Mouse (Mus musculus) skeletal muscle tissue, adult 2 months (tissue): ENCODE measurements around the gene Smoc2.

Experiments
- DNase-seq: peaks from one replicate; pipeline ENCODE4 v3.0.0-alpha.2; 2012; ENCODE audit warnings: low read depth, low spot score

The Smoc2 gene

GRCm38 (mm10) chr17:14279177-14279965 is at the start of gene Smoc2:
Smoc2 (plus strand) TSS chr17:14279506.
- DNase-seq = peak; percentile 61

GRCm38 (mm10) chr17:14230698-14231430 is 48.4 kb upstream of the Smoc2 start:
- DNase-seq = no peak

DNA sequence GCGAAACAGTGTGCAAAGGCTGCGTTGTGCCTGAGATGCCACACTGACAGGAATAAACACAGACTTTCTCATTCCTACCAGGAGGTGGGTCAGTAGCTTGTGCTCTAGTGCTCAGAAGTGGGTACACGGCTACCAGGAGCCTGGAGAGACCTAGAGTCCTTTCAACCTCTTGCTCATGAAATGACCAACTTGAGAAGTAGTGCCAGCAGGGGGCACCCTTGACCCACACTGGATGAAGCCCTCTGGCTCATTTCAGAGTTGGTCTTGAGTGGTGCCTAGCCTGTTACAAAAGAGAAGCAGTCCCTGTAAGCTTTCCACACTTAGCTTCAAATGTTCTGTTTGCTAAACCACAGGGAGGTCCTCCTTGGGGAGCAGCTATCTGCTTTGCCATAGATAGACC is 46.7 kb upstream of the Smoc2 start:
- peak; percentile 77 for DNase-seq

- no peak for DNase-seq
These were observed 45.6 kb upstream of the Smoc2 start for GRCm38 (mm10) chr17:14233658-14234057.

DNA sequence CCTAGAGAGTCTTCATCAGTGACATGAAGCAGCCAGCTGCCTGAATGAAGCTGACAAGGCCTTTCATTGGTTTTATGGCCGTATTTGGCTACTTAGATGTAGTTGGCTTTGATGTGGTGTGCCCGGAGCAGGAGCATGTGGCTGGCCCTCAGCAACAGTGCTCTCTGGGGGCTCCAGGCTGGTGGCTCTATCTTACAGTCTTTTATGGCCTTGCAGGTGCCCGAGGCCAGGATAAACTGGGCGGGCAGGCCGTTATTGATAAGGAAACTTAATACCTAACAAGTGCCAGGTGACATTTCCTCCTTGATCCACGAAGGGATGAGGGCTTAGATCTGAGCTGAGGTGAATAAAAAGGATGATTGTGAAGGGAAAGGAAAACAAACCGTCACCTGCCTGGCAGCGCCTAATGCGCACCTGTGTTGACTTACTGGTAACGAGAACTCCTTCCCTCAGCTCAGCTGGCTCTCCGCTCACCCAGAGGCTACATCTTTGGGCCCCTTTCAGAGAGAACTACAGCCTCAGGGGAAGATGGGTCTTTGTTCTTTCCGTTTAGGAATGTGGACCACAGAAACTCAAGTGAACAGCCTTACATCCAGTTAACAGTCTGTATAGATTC is 44.4 kb upstream of the Smoc2 start:
- no peak for DNase-seq

GRCm38 (mm10) chr17:14237134-14237533 is 42.2 kb upstream of the Smoc2 start:
- no peak for DNase-seq

DNA sequence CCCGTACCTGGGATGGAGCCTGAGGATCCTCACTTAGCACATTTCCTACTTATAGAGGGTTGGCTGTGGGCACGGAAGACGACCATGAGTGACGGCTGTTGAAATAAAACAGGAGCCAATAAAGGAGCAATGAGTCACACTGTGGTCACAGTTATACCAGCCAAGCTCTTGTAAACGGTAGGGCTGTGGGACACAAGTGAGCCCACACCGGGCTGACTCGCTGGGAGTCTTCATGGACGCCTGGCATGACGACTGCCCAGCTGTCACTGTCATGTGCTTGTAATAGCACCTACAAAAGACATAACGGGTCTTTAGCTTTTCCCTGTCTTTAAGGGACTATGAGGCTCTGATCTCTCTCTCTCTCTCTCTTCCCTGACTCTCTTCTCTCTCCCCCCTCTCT is 39.3 kb upstream of the Smoc2 start:
- no peak for DNase-seq

DNA sequence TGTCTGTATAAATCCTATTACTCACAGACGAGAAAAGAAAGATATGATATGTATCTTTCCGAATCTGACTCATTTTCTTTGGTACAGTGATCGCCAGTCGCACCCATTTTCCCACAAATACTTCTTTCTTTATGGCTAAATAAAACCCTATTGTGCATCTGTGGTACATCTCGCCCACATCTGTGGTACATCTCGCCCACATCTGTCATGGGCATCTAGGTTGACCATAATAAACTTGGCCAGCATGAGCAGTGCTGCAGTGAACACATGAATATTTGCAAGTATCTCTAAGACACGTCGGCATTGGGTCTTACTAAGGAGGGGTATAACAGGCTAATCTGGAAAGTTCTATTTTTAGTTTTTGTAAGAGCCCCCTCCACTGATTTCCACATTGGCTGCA is 36.7 kb upstream of the Smoc2 start:
- DNase-seq = no peak

- peak; percentile 82 for DNase-seq
These were observed 34.9 kb upstream of the Smoc2 start for GRCm38 (mm10) chr17:14244195-14244965.

- no peak for DNase-seq
These were observed 33.0 kb upstream of the Smoc2 start for GRCm38 (mm10) chr17:14246266-14246665.

GRCm38 (mm10) chr17:14247931-14248330 is 31.4 kb upstream of the Smoc2 start:
- DNase-seq = no peak

- DNase-seq = no peak
These were observed 29.7 kb upstream of the Smoc2 start for GRCm38 (mm10) chr17:14249595-14249994.

GRCm38 (mm10) chr17:14250401-14250800 is 28.9 kb upstream of the Smoc2 start:
- DNase-seq = peak; percentile 38

DNA sequence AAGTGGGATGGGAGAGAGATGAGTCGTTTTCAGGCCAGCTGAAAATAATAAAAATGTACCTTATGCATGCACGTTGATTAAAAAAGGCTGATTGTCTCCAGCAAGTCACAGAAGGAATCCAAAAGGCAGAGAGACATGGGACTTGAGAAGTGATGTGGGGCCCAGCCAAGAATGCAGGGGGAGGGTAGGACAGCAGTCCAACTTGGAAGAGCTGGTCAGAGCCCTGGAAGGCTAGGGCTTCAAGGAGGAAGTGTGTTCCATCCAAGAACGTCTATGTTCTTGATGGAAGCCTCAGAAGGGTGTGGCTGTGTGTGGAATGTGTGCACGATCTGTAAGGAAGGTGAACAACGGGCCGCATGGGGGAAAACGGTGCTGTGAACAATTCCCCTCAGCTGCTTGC is 26.9 kb upstream of the Smoc2 start:
- DNase-seq = peak; percentile 74

- no peak for DNase-seq
These were observed 24.7 kb upstream of the Smoc2 start for GRCm38 (mm10) chr17:14254616-14255015.

GRCm38 (mm10) chr17:14257799-14258520 is 21.3 kb upstream of the Smoc2 start:
- no peak for DNase-seq

- no peak for DNase-seq
These were observed 20.4 kb upstream of the Smoc2 start for GRCm38 (mm10) chr17:14258906-14259305.

DNA sequence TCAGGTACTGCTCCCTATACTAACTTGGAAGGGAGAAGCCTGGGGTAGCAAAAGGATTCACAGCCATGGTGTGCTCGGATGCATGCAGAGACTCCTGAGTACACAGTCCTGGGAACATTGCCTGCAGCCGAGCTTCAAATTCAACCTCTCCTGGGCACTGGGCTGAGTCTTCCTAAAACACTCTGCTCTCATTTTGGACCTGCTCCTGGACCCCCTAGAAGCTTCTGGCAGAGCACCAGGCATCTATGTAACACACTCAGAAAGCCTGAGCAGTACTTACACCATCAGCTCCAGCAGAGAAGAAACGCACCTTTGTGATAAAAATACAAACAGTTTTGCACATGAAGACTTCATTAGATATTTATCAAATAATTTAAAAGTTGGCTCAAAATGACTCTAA is 18.3 kb upstream of the Smoc2 start:
- no peak for DNase-seq

DNA sequence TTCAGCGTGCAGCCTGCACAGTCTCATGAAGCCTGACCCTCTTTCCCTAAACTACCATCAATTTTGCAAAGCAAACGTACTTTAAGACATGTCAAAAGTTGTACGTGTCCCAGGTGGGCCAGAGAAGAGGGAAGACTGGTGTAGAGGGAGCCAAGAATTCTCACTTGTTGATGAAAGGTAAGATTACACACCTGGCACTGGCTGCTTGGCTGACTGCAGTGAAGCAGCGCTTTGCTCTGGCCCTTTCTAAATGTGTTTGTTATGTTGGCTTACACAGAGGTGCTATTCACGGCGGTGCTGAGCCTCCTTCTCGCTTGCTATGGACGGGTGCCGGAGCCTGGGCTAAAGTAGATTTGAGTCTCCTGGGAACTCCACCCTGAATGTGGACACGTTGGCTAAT is 17.1 kb upstream of the Smoc2 start:
- no peak for DNase-seq

DNA sequence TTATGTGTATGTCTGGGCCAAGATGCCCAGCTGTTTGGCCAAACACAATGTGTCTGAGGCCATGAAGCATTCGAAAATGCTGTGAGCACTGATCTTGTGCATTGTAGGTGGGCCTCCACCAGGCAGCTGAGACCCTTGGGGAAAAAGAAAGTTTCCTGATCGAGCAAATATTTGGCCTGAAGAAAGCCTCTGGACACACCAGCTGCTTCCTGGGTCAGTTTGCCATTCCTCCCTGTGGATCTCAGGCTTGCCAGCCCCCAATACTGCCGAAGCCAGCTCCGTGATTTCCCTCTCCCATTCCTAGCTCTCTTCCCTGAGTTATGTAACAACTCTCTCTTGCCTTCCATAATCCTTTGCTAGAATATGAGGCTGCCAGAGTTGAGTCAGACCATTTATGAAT is 11.3 kb upstream of the Smoc2 start:
- peak; percentile 64 for DNase-seq

DNA sequence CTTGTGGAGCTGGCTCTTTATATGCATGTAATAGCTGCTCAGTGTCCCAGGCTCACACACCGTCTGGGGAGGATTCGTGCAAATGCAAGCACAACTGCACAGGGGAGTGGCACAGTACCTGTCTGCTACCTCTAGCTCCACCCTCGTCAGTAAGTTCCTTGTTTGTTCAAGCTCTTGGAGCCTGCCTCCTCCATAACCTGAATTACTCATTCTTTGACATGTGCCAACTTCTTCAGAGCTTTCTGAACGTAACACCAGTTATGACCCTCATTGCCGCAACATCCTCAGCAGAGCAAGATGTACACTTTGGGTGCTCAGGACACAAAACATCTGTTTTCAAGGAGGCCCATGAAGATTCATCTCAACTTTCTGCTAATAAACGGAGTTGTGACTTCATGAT is 5.9 kb upstream of the Smoc2 start:
- no peak for DNase-seq
